Mouse (Mus musculus): ENCODE results near the gene Socs3.

The Socs3 gene

DNA sequence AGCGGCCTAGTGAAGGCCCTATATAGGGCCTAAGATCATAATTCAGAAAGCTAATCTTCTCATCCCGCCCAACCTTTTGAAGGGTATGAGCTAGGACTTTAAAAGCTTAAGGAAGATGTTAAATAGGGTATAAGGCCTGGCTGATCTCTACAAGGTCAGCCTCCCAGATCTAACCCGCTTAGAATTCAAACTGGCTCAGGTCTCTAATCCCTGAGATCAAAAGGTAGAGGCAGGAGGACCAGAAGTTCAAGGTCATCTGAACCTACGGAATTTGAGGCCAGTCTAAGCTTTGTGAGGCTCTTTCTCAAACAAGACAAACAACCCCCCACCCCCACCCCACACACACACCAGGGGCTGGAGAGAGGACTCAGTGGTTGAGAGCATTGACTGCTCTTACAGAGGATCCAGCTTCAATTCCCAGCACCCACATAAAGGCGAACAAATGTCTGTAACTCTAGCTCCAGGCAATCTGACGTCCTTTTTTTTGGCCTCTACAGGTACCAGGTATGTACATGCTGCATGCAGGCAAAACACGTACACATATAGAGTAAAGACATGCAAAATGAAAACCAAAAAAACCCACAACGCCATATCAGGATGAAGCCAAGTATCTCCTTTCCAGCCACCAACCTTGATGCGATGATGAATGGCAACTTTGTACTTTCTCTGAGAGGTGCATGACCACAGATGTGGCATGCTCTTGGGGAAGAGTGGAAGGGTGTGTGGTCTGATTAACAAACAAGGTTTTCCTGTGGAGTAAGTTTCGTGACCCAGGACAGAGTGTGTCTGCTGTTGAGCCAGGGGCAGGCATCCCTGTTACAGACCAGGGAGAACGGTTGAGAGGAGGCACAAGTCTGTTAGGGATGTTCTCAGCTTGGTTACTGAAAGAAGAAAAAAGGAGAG is 3.1 kb upstream of the Socs3 start:
- DNase-seq (ENCODE audit: low spot score) = no peak

DNA sequence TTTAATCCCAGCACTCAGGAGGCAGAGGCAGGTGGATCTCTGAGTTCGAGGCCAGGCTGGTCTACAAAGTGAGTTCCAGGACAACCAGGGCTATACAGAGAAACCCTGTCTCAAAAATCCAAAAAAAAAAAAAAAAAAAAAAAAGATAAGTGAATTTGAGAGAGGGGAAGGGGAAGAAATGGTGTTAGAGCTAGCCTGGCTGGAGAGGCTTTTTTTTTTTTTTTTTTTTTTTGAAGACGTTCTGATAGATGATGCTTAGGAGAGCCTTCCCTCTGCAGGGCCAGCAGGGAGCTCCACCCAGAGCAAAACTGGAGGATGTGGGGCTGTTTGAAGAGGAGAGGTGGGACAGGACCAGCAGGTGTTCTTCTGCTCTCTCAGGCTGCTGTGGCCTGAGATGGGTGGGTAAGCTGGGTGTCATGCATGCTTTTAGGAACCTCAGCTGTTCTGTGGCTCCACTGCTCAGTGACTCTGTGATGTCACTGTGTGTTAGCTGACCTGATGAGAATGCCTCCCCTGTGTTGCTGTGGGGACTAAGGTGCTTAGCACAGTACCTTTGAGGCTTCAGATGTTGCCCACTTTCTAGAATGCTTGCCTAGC is 1.9 kb upstream of the Socs3 start:
- no peak for DNase-seq (ENCODE audit: low spot score)

- DNase-seq (ENCODE audit: low spot score) = no peak
These were observed 1.3 kb upstream of the Socs3 start for GRCm38 (mm10) chr11:117971100-117971499.

- peak; percentile 77 for DNase-seq (ENCODE audit: low spot score)
These were observed 525 bp downstream of the Socs3 start for GRCm38 (mm10) chr11:117969100-117969944.

DNA sequence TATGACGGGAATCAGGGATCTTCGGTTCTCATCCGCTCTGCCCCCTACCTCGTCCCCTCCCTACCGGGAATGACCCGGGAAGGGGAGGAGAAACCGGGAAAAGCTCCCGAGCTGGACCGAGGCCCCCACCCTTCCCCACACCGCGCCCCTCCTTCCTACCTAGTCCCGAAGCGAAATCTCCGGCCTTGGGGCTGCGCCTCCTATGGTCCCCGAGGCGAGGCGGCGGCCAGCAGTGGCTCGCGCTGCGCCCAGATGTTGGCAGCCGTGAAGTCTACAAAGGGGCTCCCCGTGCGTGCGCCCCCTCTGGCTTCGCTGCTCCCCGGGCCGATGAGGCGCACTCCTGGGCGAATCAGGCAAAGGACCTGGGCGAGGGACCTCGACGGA is 1.1 kb downstream of the Socs3 start:
- DNase-seq (ENCODE audit: low spot score) = no peak

DNA sequence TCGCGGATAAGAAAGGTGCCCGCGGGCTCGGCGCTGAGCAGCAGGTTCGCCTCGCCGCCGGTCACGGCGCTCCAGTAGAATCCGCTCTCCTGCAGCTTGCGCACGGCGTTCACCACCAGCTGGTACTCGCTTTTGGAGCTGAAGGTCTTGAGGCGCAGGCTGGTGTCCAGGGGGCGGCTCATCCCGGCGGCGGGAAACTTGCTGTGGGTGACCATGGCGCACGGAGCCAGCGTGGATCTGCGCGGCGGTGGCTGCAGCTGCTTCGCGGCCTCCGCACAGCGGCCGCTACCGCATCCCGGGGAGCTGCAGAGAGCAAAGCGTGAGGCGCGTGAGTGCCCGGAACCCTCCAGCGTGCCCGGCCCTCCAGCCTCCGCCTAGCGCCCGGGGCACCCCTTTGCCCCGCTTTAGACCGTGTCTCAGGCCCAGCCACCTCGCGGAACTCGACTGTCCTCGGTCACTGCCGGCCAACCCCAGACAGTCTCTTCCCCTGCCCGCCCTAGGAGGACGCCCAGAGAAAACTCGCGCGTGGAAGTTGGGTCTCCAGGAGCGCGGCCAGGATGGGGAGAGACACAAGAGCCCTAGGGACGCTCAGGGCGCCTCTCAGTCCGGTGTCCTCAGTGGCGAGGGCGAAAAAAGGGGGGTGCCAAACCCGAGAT is 1.7 kb downstream of the Socs3 start:
- peak; percentile 36 for DNase-seq (ENCODE audit: low spot score)

DNA sequence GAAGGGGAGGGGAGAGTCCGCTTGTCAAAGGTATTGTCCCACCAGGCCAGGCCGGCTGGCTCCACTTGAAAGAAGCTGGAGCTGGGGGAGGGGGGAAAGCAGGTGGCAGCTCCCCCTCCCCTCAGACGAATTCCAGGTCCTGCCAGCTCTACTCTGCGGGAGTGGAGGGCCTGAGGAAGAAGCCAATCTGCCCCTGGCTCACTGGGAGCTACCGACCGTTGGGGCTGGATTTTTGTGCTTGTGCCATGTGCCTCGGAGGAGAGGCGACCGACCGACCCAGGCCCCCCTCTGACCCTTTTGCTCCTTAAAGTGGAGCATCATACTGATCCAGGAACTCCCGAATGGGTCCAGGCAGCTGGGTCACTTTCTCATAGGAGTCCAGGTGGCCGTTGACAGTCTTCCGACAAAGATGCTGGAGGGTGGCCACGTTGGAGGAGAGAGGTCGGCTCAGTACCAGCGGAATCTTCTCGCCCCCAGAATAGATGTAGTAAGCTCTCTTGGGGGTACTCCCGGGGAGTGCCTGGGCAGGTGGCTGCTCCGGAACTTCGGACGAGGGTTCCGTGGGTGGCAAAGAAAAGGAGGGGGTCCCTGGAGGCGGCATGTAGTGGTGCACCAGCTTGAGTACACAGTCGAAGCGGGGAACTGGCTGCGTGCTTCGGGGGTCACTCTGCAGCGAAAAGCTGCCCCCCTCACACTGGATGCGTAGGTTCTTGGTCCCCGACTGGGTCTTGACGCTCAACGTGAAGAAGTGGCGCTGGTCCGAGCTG is 2.4 kb downstream of the Socs3 start:
- no peak for DNase-seq (ENCODE audit: low spot score)

DNA sequence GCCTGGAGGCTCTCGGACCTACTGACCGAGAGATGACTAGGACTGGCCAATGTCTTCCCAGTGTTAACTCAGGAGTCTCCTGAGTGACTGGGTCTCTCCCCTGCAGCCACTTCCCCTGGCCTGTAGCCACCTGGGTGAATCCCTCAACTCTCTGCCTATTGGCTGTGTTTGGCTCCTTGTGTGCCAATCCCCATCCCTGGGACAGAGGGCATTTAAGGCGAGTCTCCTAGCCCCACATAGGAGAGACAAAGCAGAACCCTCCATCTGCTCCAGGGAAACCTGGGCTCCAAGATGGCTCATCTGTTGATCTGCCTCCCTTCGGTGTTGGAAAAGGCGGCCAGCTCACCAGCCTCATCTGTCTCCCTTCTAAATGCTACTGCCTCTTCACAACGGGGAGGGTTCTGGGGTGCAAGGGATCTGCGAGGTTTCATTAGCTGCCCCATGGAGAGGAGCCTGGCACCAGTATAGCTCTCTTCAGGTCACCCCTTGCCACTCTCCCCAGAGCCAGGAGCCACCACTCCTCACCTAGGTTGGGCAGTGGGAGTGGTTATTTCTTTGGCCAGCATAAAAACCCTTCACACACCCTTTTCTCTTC is 3.2 kb downstream of the Socs3 start:
- no peak for DNase-seq (ENCODE audit: low spot score)

- DNase-seq (ENCODE audit: low spot score) = peak; percentile 78
These were observed 4.3 kb downstream of the Socs3 start for GRCm38 (mm10) chr11:117965561-117965981.

GRCm38 (mm10) chr11:117965052-117965451 is 4.8 kb downstream of the Socs3 start:
- DNase-seq (ENCODE audit: low spot score) = no peak

DNA sequence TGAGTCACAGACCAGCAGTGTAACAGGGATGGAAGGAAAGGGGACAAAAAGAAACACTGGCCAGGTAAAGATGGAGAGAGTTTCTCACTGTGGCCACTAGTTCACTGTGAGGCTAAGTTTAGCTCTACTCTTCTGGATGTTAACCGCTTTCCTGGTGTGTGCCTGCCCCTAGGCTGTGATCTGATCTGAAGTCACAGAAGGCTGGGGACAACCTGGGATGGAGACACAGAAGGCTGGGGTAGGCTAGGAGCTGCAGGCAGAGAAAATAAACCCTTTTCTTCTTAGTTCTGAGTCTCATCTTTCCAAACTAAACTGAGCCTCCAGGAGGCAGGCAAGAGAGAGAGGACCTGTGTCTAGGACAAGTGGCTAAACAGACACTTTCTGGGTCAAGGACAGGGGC is 5.6 kb downstream of the Socs3 start:
- DNase-seq (ENCODE audit: low spot score) = no peak

DNA sequence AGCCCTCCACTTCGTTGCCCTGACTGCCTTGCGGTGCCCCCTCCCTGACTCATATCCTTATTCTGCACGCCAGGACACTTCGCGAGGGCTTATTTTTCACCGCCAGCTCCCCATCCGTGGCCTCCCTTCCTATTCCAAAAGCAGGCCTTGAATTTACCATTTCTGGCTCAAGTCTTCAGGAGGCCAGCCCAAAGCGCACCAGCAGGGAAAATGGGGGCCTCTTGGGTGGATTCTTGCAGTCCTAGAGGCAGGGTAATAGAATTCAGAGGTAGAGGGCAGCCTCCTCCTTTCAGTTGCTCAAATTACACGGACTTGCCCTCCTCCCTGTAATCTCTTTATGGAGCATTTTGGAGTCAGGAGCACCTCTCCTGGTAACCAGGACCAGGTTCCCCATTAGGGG is 6.0 kb downstream of the Socs3 start:
- no peak for DNase-seq (ENCODE audit: low spot score)

DNA sequence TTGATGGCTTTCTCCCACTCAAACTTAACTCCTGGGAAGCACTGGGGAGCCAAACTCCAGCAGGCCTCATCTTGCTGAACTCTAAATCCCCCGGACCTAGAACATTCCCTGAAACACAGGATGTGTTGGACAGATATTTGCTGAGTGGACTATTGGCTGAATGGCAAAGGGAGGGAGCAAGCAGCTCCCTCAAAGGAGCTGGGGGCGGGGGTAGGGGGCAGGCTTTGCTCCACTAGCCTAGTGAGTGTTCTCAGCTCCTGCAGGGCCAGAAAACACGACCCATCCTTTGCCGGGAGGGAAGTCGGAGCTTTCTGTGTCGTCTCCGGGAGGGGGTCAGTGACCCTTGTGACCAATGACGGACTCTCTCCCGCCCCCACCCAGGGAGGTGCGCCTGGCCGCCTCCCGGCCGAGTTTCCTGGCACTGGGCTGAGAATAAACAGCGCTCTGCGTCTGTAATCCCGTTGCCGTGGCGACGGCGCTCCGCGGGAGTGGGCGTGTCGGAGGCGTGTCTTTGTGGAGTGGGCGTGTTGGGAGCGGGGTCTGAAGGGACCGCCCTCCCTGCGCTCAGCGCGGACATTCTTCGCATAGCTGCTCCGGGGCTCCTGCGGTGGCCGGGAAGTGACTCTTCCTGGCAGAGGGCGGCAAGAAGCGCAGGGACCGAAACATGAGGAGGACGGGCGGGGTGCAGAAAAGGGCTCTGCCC is 6.6 kb downstream of the Socs3 start:
- DNase-seq (ENCODE audit: low spot score) = peak; percentile 90

DNA sequence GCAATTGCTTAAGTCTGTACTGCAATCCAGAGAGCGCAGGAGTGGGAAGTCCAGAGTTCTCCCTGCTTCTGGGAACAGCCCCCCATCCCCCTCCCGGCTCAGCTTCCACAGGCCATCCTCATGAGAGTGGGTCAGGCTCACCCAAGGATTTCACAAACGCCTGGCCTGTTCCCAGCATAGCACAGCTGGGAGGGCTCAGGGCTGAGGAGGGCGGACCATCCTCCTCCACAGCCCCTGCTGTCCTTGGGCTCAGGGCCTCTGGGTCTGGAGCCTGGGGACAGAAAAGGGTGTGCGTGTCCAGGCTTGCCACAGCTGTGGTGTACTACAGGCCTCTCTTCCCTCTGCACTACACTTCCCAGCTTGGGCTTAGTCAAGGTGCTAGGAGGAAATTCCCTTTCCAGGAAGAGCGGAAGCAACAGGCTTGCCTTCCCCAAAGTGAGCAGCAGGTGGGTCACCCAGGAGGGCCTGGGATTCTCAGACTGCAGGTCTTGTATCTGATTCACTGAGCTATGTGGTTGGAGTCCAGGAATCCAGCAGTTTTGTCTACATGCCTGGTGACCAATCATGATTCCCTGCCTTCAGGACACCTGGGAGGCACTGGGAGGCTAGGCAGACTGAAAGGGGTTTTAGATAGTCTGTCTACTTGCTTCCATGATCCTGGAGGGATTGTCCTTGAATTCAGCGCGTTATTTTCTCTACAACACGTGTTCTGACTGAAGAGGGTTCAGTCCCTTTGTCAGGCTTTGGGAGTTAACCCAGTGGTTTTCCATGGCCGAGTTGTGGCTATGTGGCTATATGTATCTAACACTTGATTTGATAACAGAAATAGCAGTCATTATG is 7.4 kb downstream of the Socs3 start:
- DNase-seq (ENCODE audit: low spot score) = no peak

DNA sequence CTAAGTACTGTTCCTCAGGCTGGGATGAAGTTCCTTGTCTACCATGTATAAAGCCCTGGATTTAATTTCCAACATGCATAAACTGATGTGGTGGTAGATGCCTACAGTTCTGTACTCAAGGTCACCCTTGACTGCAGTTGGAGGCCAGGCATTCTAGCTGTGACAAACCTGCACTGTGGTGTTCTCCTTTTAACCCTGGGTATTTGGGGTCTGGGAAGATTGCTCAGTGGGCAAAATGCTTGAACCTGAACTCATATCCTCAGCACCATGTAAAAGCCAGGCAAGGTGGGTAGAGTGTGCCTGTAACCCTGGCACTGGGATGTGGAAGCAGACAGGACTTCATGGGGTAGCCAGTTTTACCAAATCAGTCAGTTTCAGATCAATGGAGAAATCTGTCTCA is 9.2 kb downstream of the Socs3 start:
- DNase-seq (ENCODE audit: low spot score) = no peak

GRCm38 (mm10) chr11:117959741-117960381 is 10.0 kb downstream of the Socs3 start:
- no peak for DNase-seq (ENCODE audit: low spot score)

DNA sequence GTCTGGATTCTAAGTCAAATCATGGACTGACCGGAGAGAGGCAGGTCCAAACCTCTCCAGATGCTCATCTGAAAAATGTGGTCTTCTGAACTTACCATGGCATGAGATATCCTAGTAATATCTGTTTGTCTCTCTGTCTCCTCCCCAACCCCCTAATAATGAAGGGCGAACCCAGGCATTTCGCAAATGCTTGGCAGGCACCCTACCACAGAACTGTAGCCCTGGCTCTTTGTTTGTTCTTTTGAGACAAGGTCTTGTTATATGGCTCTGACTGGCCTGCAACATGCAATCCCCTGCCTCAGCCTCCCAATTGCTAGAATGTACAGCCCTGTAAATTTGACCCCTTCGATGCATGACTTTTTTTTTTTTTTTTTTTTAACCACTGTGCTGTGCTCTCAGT is 10.7 kb downstream of the Socs3 start:
- DNase-seq (ENCODE audit: low spot score) = no peak

DNA sequence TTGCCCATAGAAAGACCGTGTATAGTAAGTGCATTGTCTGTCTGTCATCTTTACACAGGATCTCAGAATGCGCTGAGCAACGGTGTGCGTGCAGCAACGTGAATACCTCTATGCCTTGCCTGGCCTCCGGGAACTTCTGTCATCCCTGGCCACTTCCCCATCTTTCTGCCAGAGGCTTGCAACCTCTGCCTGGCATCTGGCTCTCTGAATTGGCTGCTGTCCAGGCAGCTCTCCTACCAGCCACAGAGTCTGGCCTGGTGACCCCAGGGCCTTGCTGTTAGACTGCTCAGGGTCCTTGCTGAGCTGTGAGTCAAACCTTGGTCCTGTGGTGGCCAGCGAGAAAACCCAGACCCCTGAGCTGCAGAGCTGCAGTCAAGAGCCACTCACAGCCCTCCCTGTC is 11.7 kb downstream of the Socs3 start:
- no peak for DNase-seq (ENCODE audit: low spot score)

GRCm38 (mm10) chr11:117955621-117956020 is 14.2 kb downstream of the Socs3 start:
- no peak for DNase-seq (ENCODE audit: low spot score)
